Mouse (Mus musculus) neural tube, embryonic 13.5 days (tissue): Measurements from ENCODE around the gene Fubp3. TPM values are rescaled to one million over a fixed set of nuclear protein-coding genes. Genes with fewer than 3 reads are reported as not detected.

Experiments used
- ATAC-seq: fragments of 200-750 bp; cut with Nextera tagmentation; 2 replicates; pipeline ENCODE4 v1.8.0; 2017; ENCODE audit warnings: low read depth, mild to moderate bottlenecking, moderate TSS enrichment, moderate library complexity
- H3K27ac ChIP-seq: fragments of 300-500 bp; sonication (generic); replicated peaks from 2 replicates; pipeline ENCODE4 v1.5.1; 2015; ENCODE audit warnings: moderate library complexity, mild to moderate bottlenecking, inconsistent platforms
- H3K27me3 ChIP-seq: fragments of 300-500 bp; sonication (generic); 2 replicates; pipeline ENCODE4 v1.6.1; 2015; ENCODE audit warnings: mild to moderate bottlenecking, inconsistent platforms
- H3K36me3 ChIP-seq: fragments of 300-500 bp; sonication (generic); 2 replicates; pipeline ENCODE4 v1.6.1; 2015; ENCODE audit warnings: mild to moderate bottlenecking, inconsistent platforms
- H3K4me1 ChIP-seq: fragments of 300-500 bp; sonication (generic); replicated peaks from 2 replicates; pipeline ENCODE4 v1.6.1; 2015; ENCODE audit warnings: inconsistent platforms
- H3K4me2 ChIP-seq: fragments of 300-500 bp; sonication (generic); 2 replicates; pipeline ENCODE4 v1.6.1; 2015; ENCODE audit warnings: inconsistent platforms, mild to moderate bottlenecking, moderate library complexity
- H3K4me3 ChIP-seq: fragments of 300-500 bp; sonication (generic); 2 replicates; pipeline ENCODE4 v1.5.1; 2015; ENCODE audit warnings: mild to moderate bottlenecking, inconsistent platforms
- H3K9ac ChIP-seq: fragments of 300-500 bp; sonication (generic); 2 replicates; pipeline ENCODE4 v1.6.1; 2015; ENCODE audit warnings: moderate library complexity, mild to moderate bottlenecking, inconsistent platforms
- H3K9me3 ChIP-seq: fragments of 300-500 bp; sonication (generic); 2 replicates; pipeline ENCODE4 v1.6.1; 2016; ENCODE audit warnings: inconsistent platforms
- WGBS: fragments of 180-500 bp; shearing (Covaris S2); methylation state at CpG from one replicate; pipeline ENCODE4 v1.1.7; 2015; 5-methylcytosine and 5-hydroxymethylcytosine counted together
- microRNA-seq: library from miRNA; unstranded; fragments of <30 nt; microRNA quantifications from one replicate; pipeline ENCODE4, GENCODE M21; 2016
- polyA plus RNA-seq: library from polyadenylated mRNA; unstranded; fragments of >200 nt; fragmentation: Nextera tagmentation; extraction: Ambion mirVana; gene quantifications from 2 replicates; pipeline ENCODE4 v1.2.1, GENCODE M21; 2015

The Fubp3 gene
- polyA plus RNA-seq, 1 experiment from 2014 or later = 64.2 TPM

- Histone ChIP-seq H3K4me2 (peak overlapping the region; percentile 53), H3K27me3 (peaks cover 99% of the 10 kb centered on the region), H3K9ac (peak overlapping the region; percentile 63), H3K4me3 (peak overlapping the region; percentile 42), H3K4me1 (peaks cover 47% of the 10 kb centered on the region), H3K36me3 (no peaks in the 10 kb centered on the region), H3K9me3 (no peaks in the 10 kb centered on the region), H3K27ac (no peak overlapping the region; the same call in 1 of the 2 replicates)
- WGBS = 3% methylated on average over 18 of the region's 18 CpGs
- ATAC-seq = no peak
Measured at GRCm38 (mm10) chr2:31641929-31642328, 69.5 kb downstream of the Fubp3 start.

GRCm38 (mm10) chr2:31653971-31654853 lies 81.8 kb downstream of the Fubp3 start:
- under 1% methylated on average over 78 of the region's 109 CpGs for WGBS
- H3K27ac ChIP-seq = peak overlapping the region; percentile 46; the same call in 1 of the 2 replicates
- H3K36me3 ChIP-seq = no peaks in the 10 kb centered on the region
- peak overlapping the region; percentile 83 for H3K4me2 ChIP-seq
- peak overlapping the region; percentile 66 for H3K9ac ChIP-seq
- peak overlapping the region; percentile 48 for H3K4me3 ChIP-seq
- peaks cover 5% of the 10 kb centered on the region for H3K9me3 ChIP-seq
- H3K4me1 ChIP-seq = peaks cover 18% of the 10 kb centered on the region
- peak; percentile 87 for ATAC-seq
- peaks cover 99% of the 10 kb centered on the region for H3K27me3 ChIP-seq

GRCm38 (mm10) chr2:31654854-31655559 lies 82.6 kb downstream of the Fubp3 start:
- peaks cover 18% of the 10 kb centered on the region for H3K4me1 ChIP-seq
- H3K9me3 ChIP-seq = peaks cover 9% of the 10 kb centered on the region
- WGBS = 8% methylated on average over 22 of the region's 22 CpGs
- H3K4me2 ChIP-seq = peak overlapping the region; percentile 83
- H3K27me3 ChIP-seq = peaks cover 99% of the 10 kb centered on the region
- H3K36me3 ChIP-seq = no peaks in the 10 kb centered on the region
- peak overlapping the region; percentile 48 for H3K4me3 ChIP-seq
- peak; percentile 51; the same call in 1 of the 2 replicates for ATAC-seq
- peak overlapping the region; percentile 66 for H3K9ac ChIP-seq
- H3K27ac ChIP-seq = 0 out of 2 replicates have a peak overlapping the region, but pooled peaks have one; percentile 46

- ATAC-seq = no peak
- H3K27ac ChIP-seq = no peak overlapping the region
- H3K4me1 ChIP-seq = peaks cover 18% of the 10 kb centered on the region
- WGBS = 80% methylated on average over 7 of the region's 7 CpGs
- no peak overlapping the region for H3K9ac ChIP-seq
- peaks cover 97% of the 10 kb centered on the region for H3K27me3 ChIP-seq
- peaks cover 9% of the 10 kb centered on the region for H3K9me3 ChIP-seq
- H3K36me3 ChIP-seq = no peaks in the 10 kb centered on the region
- H3K4me2 ChIP-seq = no peak overlapping the region
- H3K4me3 ChIP-seq = no peak overlapping the region
Measured at GRCm38 (mm10) chr2:31656374-31656773, 83.9 kb downstream of the Fubp3 start.

DNA sequence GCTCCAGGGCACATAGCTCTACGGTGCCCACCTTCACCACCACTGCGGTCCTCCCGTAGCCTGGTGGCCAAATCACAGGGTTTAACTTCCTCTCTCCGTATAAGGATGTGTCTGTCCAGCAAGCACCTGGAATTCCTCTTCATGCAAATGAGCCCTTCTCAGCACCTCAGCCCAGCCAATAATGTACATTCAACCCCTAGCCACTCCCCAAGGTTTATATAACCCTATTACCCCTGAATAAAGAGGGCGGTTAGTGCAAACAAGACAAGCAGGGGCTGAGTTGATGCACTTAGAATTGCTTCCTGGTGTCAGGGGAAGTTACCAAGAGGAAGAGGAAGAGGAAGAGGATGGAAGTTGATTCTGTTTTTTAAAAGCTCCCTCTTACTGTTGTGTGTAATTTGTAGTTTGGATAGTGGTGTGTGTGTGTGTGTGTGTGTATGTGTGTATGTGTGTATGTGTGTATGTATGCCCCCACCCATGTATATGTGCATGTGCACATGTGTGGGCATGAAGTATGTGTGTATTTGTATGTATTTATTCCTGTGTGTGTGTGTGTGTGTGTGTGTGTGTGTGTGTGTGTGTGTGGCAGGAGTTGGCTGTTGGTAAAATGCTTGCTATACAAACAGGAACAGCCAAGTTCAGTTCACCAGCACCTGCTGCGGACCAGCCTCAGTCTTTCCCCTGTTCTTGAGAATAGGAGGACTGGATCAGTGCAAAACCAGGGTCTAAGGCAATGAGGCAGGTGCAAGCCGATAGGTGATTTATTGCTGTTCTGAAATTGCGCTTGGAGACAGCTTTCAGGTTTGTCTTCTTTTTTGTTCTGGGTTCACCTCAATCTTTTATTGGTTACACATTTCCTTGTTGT lies 90.7 kb downstream of the Fubp3 start:
- Histone ChIP-seq H3K4me3 (no peak overlapping the region), H3K9ac (no peak overlapping the region), H3K9me3 (peaks cover 9% of the 10 kb centered on the region), H3K27me3 (peaks cover 90% of the 10 kb centered on the region), H3K4me2 (no peak overlapping the region), H3K27ac (no peak overlapping the region), H3K36me3 (no peaks in the 10 kb centered on the region), H3K4me1 (no peaks in the 10 kb centered on the region)
- ATAC-seq = no peak
- WGBS = 61% methylated on average over 8 of the region's 8 CpGs

- ATAC-seq = no peak
- H3K27me3 ChIP-seq = peaks cover 84% of the 10 kb centered on the region
- 89% methylated on average over 1 of the region's 1 CpGs for WGBS
- H3K4me3 ChIP-seq = no peak overlapping the region
- H3K4me2 ChIP-seq = no peak overlapping the region
- peaks cover 8% of the 10 kb centered on the region for H3K9me3 ChIP-seq
- no peaks in the 10 kb centered on the region for H3K36me3 ChIP-seq
- H3K9ac ChIP-seq = no peak overlapping the region
- H3K4me1 ChIP-seq = no peaks in the 10 kb centered on the region
- no peak overlapping the region for H3K27ac ChIP-seq
Measured at GRCm38 (mm10) chr2:31663804-31664180, 91.3 kb downstream of the Fubp3 start.

Small RNAs within 50 kb of the gene (microRNA-seq; reads per million reads assigned to microRNA genes)
- gene Mir6998 = 1.6 reads per million, percentile 3 among the genes with 10 or more reads in this experiment

Other genes with a start within 250 kb of the Fubp3 start
- gene Ass1, start 102.4 kb upstream of the Fubp3 start, polyA plus RNA-seq = 12.5 and 14.8 TPM in 2 replicates
- 36.4 and 45.9 TPM in 2 replicates for gene Prdm12, start 67.4 kb downstream of the Fubp3 start, polyA plus RNA-seq
- gene Exosc2, start 98.1 kb downstream of the Fubp3 start, polyA plus RNA-seq = 41.9 and 42.6 TPM in 2 replicates
- gene Abl1, start 115.7 kb downstream of the Fubp3 start, polyA plus RNA-seq = 19.3 and 21.6 TPM in 2 replicates
- 0.13 TPM in 1 of 2 replicates, not detected in the other for gene Qrfp, start 237.9 kb downstream of the Fubp3 start, polyA plus RNA-seq